Mouse (Mus musculus): ENCODE measurements around the gene Pde4c. TPM values are rescaled to one million over a fixed set of nuclear protein-coding genes. Genes with fewer than 3 reads are reported as not detected.

Pde4c gene
- polyA plus RNA-seq, 1 experiment = 1.1 TPM

- Histone ChIP-seq H3K36me3 (ENCODE audit: control insufficient read depth, insufficient read depth, low read length) (no peaks in the 10 kb centered on the region), H3K27ac (ENCODE audit: control insufficient read depth, insufficient read depth, low read depth, low read length) (no peak overlapping the region), H3K4me3 (ENCODE audit: control insufficient read depth, low read depth, low read length) (no peak overlapping the region), H3K27me3 (ENCODE audit: control insufficient read depth, insufficient read depth, low read length) (no peaks in the 10 kb centered on the region), H3K4me1 (ENCODE audit: control insufficient read depth, insufficient read depth, low read length) (peaks cover 11% of the 10 kb centered on the region)
- TF ChIP-seq CTCF (IDR thresholded peaks at IDR 0.05; ENCODE audit: control insufficient read depth, insufficient read depth, insufficient replicate concordance, low read depth, low read length) (peak; percentile 96), POLR2A (IDR thresholded peaks at IDR 0.05; ENCODE audit: control insufficient read depth, low read depth, low read length) (no peak)
These were observed 45.8 kb downstream of the Pde4c start for GRCm38 (mm10) chr8:70769359-70769758.

- H3K4me1 ChIP-seq (ENCODE audit: control insufficient read depth, insufficient read depth, low read length) = peaks cover 11% of the 10 kb centered on the region
- no peak overlapping the region for H3K4me3 ChIP-seq (ENCODE audit: control insufficient read depth, low read depth, low read length)
- TF ChIP-seq POLR2A (IDR thresholded peaks at IDR 0.05; ENCODE audit: control insufficient read depth, low read depth, low read length) (no peak), CTCF (IDR thresholded peaks at IDR 0.05; ENCODE audit: control insufficient read depth, insufficient read depth, insufficient replicate concordance, low read depth, low read length) (no peak)
- no peak overlapping the region for H3K27ac ChIP-seq (ENCODE audit: control insufficient read depth, insufficient read depth, low read depth, low read length)
- no peaks in the 10 kb centered on the region for H3K36me3 ChIP-seq (ENCODE audit: control insufficient read depth, insufficient read depth, low read length)
- H3K27me3 ChIP-seq (ENCODE audit: control insufficient read depth, insufficient read depth, low read length) = no peaks in the 10 kb centered on the region
These were observed 46.3 kb downstream of the Pde4c start for GRCm38 (mm10) chr8:70769858-70770257.

- Histone ChIP-seq H3K4me3 (ENCODE audit: control insufficient read depth, low read depth, low read length) (no peak overlapping the region), H3K4me1 (ENCODE audit: control insufficient read depth, insufficient read depth, low read length) (peaks cover 10% of the 10 kb centered on the region), H3K27me3 (ENCODE audit: control insufficient read depth, insufficient read depth, low read length) (no peaks in the 10 kb centered on the region), H3K27ac (ENCODE audit: control insufficient read depth, insufficient read depth, low read depth, low read length) (no peak overlapping the region), H3K36me3 (ENCODE audit: control insufficient read depth, insufficient read depth, low read length) (no peaks in the 10 kb centered on the region)
- TF ChIP-seq POLR2A (IDR thresholded peaks at IDR 0.05; ENCODE audit: control insufficient read depth, low read depth, low read length) (no peak), CTCF (IDR thresholded peaks at IDR 0.05; ENCODE audit: control insufficient read depth, insufficient read depth, insufficient replicate concordance, low read depth, low read length) (no peak)
These were observed 47.2 kb downstream of the Pde4c start for GRCm38 (mm10) chr8:70770748-70771147.

GRCm38 (mm10) chr8:70771217-70771616, 47.7 kb downstream of the Pde4c start:
- Histone ChIP-seq H3K4me1 (ENCODE audit: control insufficient read depth, insufficient read depth, low read length) (peaks cover 10% of the 10 kb centered on the region), H3K27me3 (ENCODE audit: control insufficient read depth, insufficient read depth, low read length) (no peaks in the 10 kb centered on the region), H3K27ac (ENCODE audit: control insufficient read depth, insufficient read depth, low read depth, low read length) (no peak overlapping the region), H3K36me3 (ENCODE audit: control insufficient read depth, insufficient read depth, low read length) (no peaks in the 10 kb centered on the region), H3K4me3 (ENCODE audit: control insufficient read depth, low read depth, low read length) (no peak overlapping the region)
- TF ChIP-seq CTCF (IDR thresholded peaks at IDR 0.05; ENCODE audit: control insufficient read depth, insufficient read depth, insufficient replicate concordance, low read depth, low read length) (no peak), POLR2A (IDR thresholded peaks at IDR 0.05; ENCODE audit: control insufficient read depth, low read depth, low read length) (no peak)

- H3K27me3 ChIP-seq (ENCODE audit: control insufficient read depth, insufficient read depth, low read length) = no peaks in the 10 kb centered on the region
- H3K4me1 ChIP-seq (ENCODE audit: control insufficient read depth, insufficient read depth, low read length) = peaks cover 5% of the 10 kb centered on the region; the same call in 1 of the 2 replicates
- no peak overlapping the region for H3K27ac ChIP-seq (ENCODE audit: control insufficient read depth, insufficient read depth, low read depth, low read length)
- no peaks in the 10 kb centered on the region for H3K36me3 ChIP-seq (ENCODE audit: control insufficient read depth, insufficient read depth, low read length)
- H3K4me3 ChIP-seq (ENCODE audit: control insufficient read depth, low read depth, low read length) = no peak overlapping the region
- no peak for TF ChIP-seq POLR2A (IDR thresholded peaks at IDR 0.05; ENCODE audit: control insufficient read depth, low read depth, low read length)
- TF ChIP-seq CTCF (IDR thresholded peaks at IDR 0.05; ENCODE audit: control insufficient read depth, insufficient read depth, insufficient replicate concordance, low read depth, low read length) = no peak
These were observed 48.6 kb downstream of the Pde4c start for GRCm38 (mm10) chr8:70772075-70772474.

GRCm38 (mm10) chr8:70772890-70773289, 49.4 kb downstream of the Pde4c start:
- no peak for TF ChIP-seq CTCF (IDR thresholded peaks at IDR 0.05; ENCODE audit: control insufficient read depth, insufficient read depth, insufficient replicate concordance, low read depth, low read length)
- TF ChIP-seq POLR2A (IDR thresholded peaks at IDR 0.05; ENCODE audit: control insufficient read depth, low read depth, low read length) = no peak
- Histone ChIP-seq H3K36me3 (ENCODE audit: control insufficient read depth, insufficient read depth, low read length) (no peaks in the 10 kb centered on the region), H3K27ac (ENCODE audit: control insufficient read depth, insufficient read depth, low read depth, low read length) (no peak overlapping the region), H3K4me1 (ENCODE audit: control insufficient read depth, insufficient read depth, low read length) (peaks cover 7% of the 10 kb centered on the region; the same call in 1 of the 2 replicates), H3K27me3 (ENCODE audit: control insufficient read depth, insufficient read depth, low read length) (no peaks in the 10 kb centered on the region), H3K4me3 (ENCODE audit: control insufficient read depth, low read depth, low read length) (no peak overlapping the region)

- no peaks in the 10 kb centered on the region for H3K36me3 ChIP-seq (ENCODE audit: control insufficient read depth, insufficient read depth, low read length)
- H3K27me3 ChIP-seq (ENCODE audit: control insufficient read depth, insufficient read depth, low read length) = no peaks in the 10 kb centered on the region
- H3K4me3 ChIP-seq (ENCODE audit: control insufficient read depth, low read depth, low read length) = no peak overlapping the region
- no peak overlapping the region for H3K27ac ChIP-seq (ENCODE audit: control insufficient read depth, insufficient read depth, low read depth, low read length)
- no peak for TF ChIP-seq POLR2A (IDR thresholded peaks at IDR 0.05; ENCODE audit: control insufficient read depth, low read depth, low read length)
- no peak for TF ChIP-seq CTCF (IDR thresholded peaks at IDR 0.05; ENCODE audit: control insufficient read depth, insufficient read depth, insufficient replicate concordance, low read depth, low read length)
- peaks cover 9% of the 10 kb centered on the region for H3K4me1 ChIP-seq (ENCODE audit: control insufficient read depth, insufficient read depth, low read length)
These were observed 49.9 kb downstream of the Pde4c start for GRCm38 (mm10) chr8:70773410-70773809.

- H3K27me3 ChIP-seq (ENCODE audit: control insufficient read depth, insufficient read depth, low read length) = no peaks in the 10 kb centered on the region
- H3K4me3 ChIP-seq (ENCODE audit: control insufficient read depth, low read depth, low read length) = no peak overlapping the region
- no peaks in the 10 kb centered on the region for H3K36me3 ChIP-seq (ENCODE audit: control insufficient read depth, insufficient read depth, low read length)
- TF ChIP-seq POLR2A (IDR thresholded peaks at IDR 0.05; ENCODE audit: control insufficient read depth, low read depth, low read length) (no peak), CTCF (IDR thresholded peaks at IDR 0.05; ENCODE audit: control insufficient read depth, insufficient read depth, insufficient replicate concordance, low read depth, low read length) (no peak)
- H3K4me1 ChIP-seq (ENCODE audit: control insufficient read depth, insufficient read depth, low read length) = peaks cover 9% of the 10 kb centered on the region
- H3K27ac ChIP-seq (ENCODE audit: control insufficient read depth, insufficient read depth, low read depth, low read length) = no peak overlapping the region
These were observed 50.3 kb downstream of the Pde4c start for GRCm38 (mm10) chr8:70773833-70774232.
